Mouse (Mus musculus): ENCODE data around the gene Sipa1l3. TPM values are rescaled to one million over a fixed set of nuclear protein-coding genes. Genes with fewer than 3 reads are reported as not detected.

The Sipa1l3 gene
- polyA plus RNA-seq, 1 experiment = 71.5 TPM

GRCm38 (mm10) chr7:29555051-29555450 is 36.6 kb upstream of the Sipa1l3 start:
- H3K27ac ChIP-seq (ENCODE audit: control insufficient read depth, insufficient read depth, low read depth, low read length) = 0 out of 2 replicates have a peak overlapping the region, but pooled peaks have one; percentile 32
- H3K36me3 ChIP-seq (ENCODE audit: control insufficient read depth, insufficient read depth, low read length) = no peaks in the 10 kb centered on the region
- H3K4me3 ChIP-seq (ENCODE audit: control insufficient read depth, low read depth, low read length) = peak overlapping the region; percentile 90
- H3K4me1 ChIP-seq (ENCODE audit: control insufficient read depth, insufficient read depth, low read length) = peaks cover 14% of the 10 kb centered on the region
- no peak for TF ChIP-seq CTCF (IDR thresholded peaks at IDR 0.05; ENCODE audit: control insufficient read depth, insufficient read depth, insufficient replicate concordance, low read depth, low read length)
- TF ChIP-seq POLR2A (IDR thresholded peaks at IDR 0.05; ENCODE audit: control insufficient read depth, low read depth, low read length) = no peak
- no peaks in the 10 kb centered on the region for H3K27me3 ChIP-seq (ENCODE audit: control insufficient read depth, insufficient read depth, low read length)

GRCm38 (mm10) chr7:29550691-29551090 is 32.2 kb upstream of the Sipa1l3 start:
- TF ChIP-seq CTCF (IDR thresholded peaks at IDR 0.05; ENCODE audit: control insufficient read depth, insufficient read depth, insufficient replicate concordance, low read depth, low read length) (no peak), POLR2A (IDR thresholded peaks at IDR 0.05; ENCODE audit: control insufficient read depth, low read depth, low read length) (no peak)
- no peaks in the 10 kb centered on the region for H3K36me3 ChIP-seq (ENCODE audit: control insufficient read depth, insufficient read depth, low read length)

GRCm38 (mm10) chr7:29541608-29542007 is 23.2 kb upstream of the Sipa1l3 start:
- Histone ChIP-seq H3K4me3 (ENCODE audit: control insufficient read depth, low read depth, low read length) (no peak overlapping the region), H3K36me3 (ENCODE audit: control insufficient read depth, insufficient read depth, low read length) (no peaks in the 10 kb centered on the region), H3K4me1 (ENCODE audit: control insufficient read depth, insufficient read depth, low read length) (no peaks in the 10 kb centered on the region), H3K27ac (ENCODE audit: control insufficient read depth, insufficient read depth, low read depth, low read length) (no peak overlapping the region), H3K27me3 (ENCODE audit: control insufficient read depth, insufficient read depth, low read length) (no peaks in the 10 kb centered on the region)
- TF ChIP-seq POLR2A (IDR thresholded peaks at IDR 0.05; ENCODE audit: control insufficient read depth, low read depth, low read length) (no peak), CTCF (IDR thresholded peaks at IDR 0.05; ENCODE audit: control insufficient read depth, insufficient read depth, insufficient replicate concordance, low read depth, low read length) (no peak)

More at GRCm38 (mm10) chr7:29550691-29551090, 32.2 kb upstream of the Sipa1l3 start:
- H3K4me1 ChIP-seq (ENCODE audit: control insufficient read depth, insufficient read depth, low read length) = peaks cover 10% of the 10 kb centered on the region
- H3K4me3 ChIP-seq (ENCODE audit: control insufficient read depth, low read depth, low read length) = no peak overlapping the region
- no peaks in the 10 kb centered on the region for H3K27me3 ChIP-seq (ENCODE audit: control insufficient read depth, insufficient read depth, low read length)
- no peak overlapping the region for H3K27ac ChIP-seq (ENCODE audit: control insufficient read depth, insufficient read depth, low read depth, low read length)

- Histone ChIP-seq H3K27me3 (ENCODE audit: control insufficient read depth, insufficient read depth, low read length) (no peaks in the 10 kb centered on the region), H3K4me3 (ENCODE audit: control insufficient read depth, low read depth, low read length) (no peak overlapping the region), H3K4me1 (ENCODE audit: control insufficient read depth, insufficient read depth, low read length) (no peaks in the 10 kb centered on the region), H3K36me3 (ENCODE audit: control insufficient read depth, insufficient read depth, low read length) (no peaks in the 10 kb centered on the region), H3K27ac (ENCODE audit: control insufficient read depth, insufficient read depth, low read depth, low read length) (no peak overlapping the region)
- TF ChIP-seq CTCF (IDR thresholded peaks at IDR 0.05; ENCODE audit: control insufficient read depth, insufficient read depth, insufficient replicate concordance, low read depth, low read length) (no peak), POLR2A (IDR thresholded peaks at IDR 0.05; ENCODE audit: control insufficient read depth, low read depth, low read length) (no peak)
Measured at GRCm38 (mm10) chr7:29541186-29541585, 22.7 kb upstream of the Sipa1l3 start.

GRCm38 (mm10) chr7:29540631-29541030 is 22.2 kb upstream of the Sipa1l3 start:
- Histone ChIP-seq H3K27ac (ENCODE audit: control insufficient read depth, insufficient read depth, low read depth, low read length) (no peak overlapping the region), H3K4me1 (ENCODE audit: control insufficient read depth, insufficient read depth, low read length) (no peaks in the 10 kb centered on the region), H3K36me3 (ENCODE audit: control insufficient read depth, insufficient read depth, low read length) (no peaks in the 10 kb centered on the region), H3K4me3 (ENCODE audit: control insufficient read depth, low read depth, low read length) (no peak overlapping the region), H3K27me3 (ENCODE audit: control insufficient read depth, insufficient read depth, low read length) (no peaks in the 10 kb centered on the region)
- TF ChIP-seq CTCF (IDR thresholded peaks at IDR 0.05; ENCODE audit: control insufficient read depth, insufficient read depth, insufficient replicate concordance, low read depth, low read length) (peak; percentile 34; the same call in 1 of the 2 replicates), POLR2A (IDR thresholded peaks at IDR 0.05; ENCODE audit: control insufficient read depth, low read depth, low read length) (no peak)

GRCm38 (mm10) chr7:29523700-29524099 is 5.3 kb upstream of the Sipa1l3 start:
- Histone ChIP-seq H3K36me3 (ENCODE audit: control insufficient read depth, insufficient read depth, low read length) (no peaks in the 10 kb centered on the region), H3K4me1 (ENCODE audit: control insufficient read depth, insufficient read depth, low read length) (peaks cover 7% of the 10 kb centered on the region), H3K27me3 (ENCODE audit: control insufficient read depth, insufficient read depth, low read length) (no peaks in the 10 kb centered on the region), H3K4me3 (ENCODE audit: control insufficient read depth, low read depth, low read length) (no peak overlapping the region), H3K27ac (ENCODE audit: control insufficient read depth, insufficient read depth, low read depth, low read length) (no peak overlapping the region)
- no peak for TF ChIP-seq POLR2A (IDR thresholded peaks at IDR 0.05; ENCODE audit: control insufficient read depth, low read depth, low read length)
- TF ChIP-seq CTCF (IDR thresholded peaks at IDR 0.05; ENCODE audit: control insufficient read depth, insufficient read depth, insufficient replicate concordance, low read depth, low read length) = peak; percentile 61; the same call in 1 of the 2 replicates

- H3K4me1 ChIP-seq (ENCODE audit: control insufficient read depth, insufficient read depth, low read length) = peaks cover 2% of the 10 kb centered on the region
Measured at GRCm38 (mm10) chr7:29521841-29522575, 3.6 kb upstream of the Sipa1l3 start.

More at GRCm38 (mm10) chr7:29521841-29522575, 3.6 kb upstream of the Sipa1l3 start:
- Histone ChIP-seq H3K27ac (ENCODE audit: control insufficient read depth, insufficient read depth, low read depth, low read length) (no peak overlapping the region), H3K4me3 (ENCODE audit: control insufficient read depth, low read depth, low read length) (no peak overlapping the region), H3K36me3 (ENCODE audit: control insufficient read depth, insufficient read depth, low read length) (no peaks in the 10 kb centered on the region), H3K27me3 (ENCODE audit: control insufficient read depth, insufficient read depth, low read length) (no peaks in the 10 kb centered on the region)
- TF ChIP-seq POLR2A (IDR thresholded peaks at IDR 0.05; ENCODE audit: control insufficient read depth, low read depth, low read length) (0 out of 2 replicates have a peak, but pooled peaks have one; percentile 25), CTCF (IDR thresholded peaks at IDR 0.05; ENCODE audit: control insufficient read depth, insufficient read depth, insufficient replicate concordance, low read depth, low read length) (peak; percentile 91; the same call in 1 of the 2 replicates)

All from testis, adult 2 months (tissue).